23 mouse cellular contexts compared by ENCODE assay signal in genomic region chr5:120030904-120031303, GRCm38 (mm10).
DNase-seq lines count a peak whose midpoint lies in the region; ATAC-seq and TF ChIP-seq lines count a peak whose summit lies in the region.
"Had no signal": no experiment of that assay in that cellular context is flagged by ENCODE, and none has a peak within 500 bp of the region (broad histone marks: within the 10 kb centered on the region; RNA-seq: fewer than 3 reads in every experiment).

No protein-coding gene starts in this region.

- no peak for TF ChIP-seq POLR2A in limb, embryonic 14.5 days (IDR thresholded peaks at IDR 0.05; ENCODE audit: borderline replicate concordance, extremely low read depth, insufficient read depth, insufficient read length)

- H3K9ac ChIP-seq in embryonic facial prominence, embryonic 14.5 days (ENCODE audit: low read depth, low read length): no peak overlapping the region
- H3K9ac ChIP-seq in limb, embryonic 14.5 days (ENCODE audit: low read depth, low read length, severe bottlenecking): no peak overlapping the region
- H3K9ac ChIP-seq in forebrain, embryonic 15.5 days (replicated peaks): no peak overlapping the region
- H3K9ac ChIP-seq: heart, embryonic 15.5 days; hindbrain, embryonic 13.5 days had no signal

- no peak overlapping the region for H3K4me3 ChIP-seq in embryonic facial prominence, embryonic 10.5 days
- H3K4me3 ChIP-seq in embryonic facial prominence, embryonic 14.5 days (ENCODE audit: low read depth, low read length): no peak overlapping the region
- no peak overlapping the region for H3K4me3 ChIP-seq in limb, embryonic 14.5 days (replicated peaks; ENCODE audit: low read length)
- H3K4me3 ChIP-seq in forebrain, embryonic 15.5 days: no peak overlapping the region
- H3K4me3 ChIP-seq: gastrocnemius, adult 2 months; heart, embryonic 15.5 days; hindbrain, embryonic 13.5 days had no signal

- no peaks in the 10 kb centered on the region for H3K9me3 ChIP-seq in embryonic facial prominence, embryonic 10.5 days
- H3K9me3 ChIP-seq in embryonic facial prominence, embryonic 14.5 days (ENCODE audit: control insufficient read depth, low read length): no peaks in the 10 kb centered on the region
- no peaks in the 10 kb centered on the region for H3K9me3 ChIP-seq in limb, embryonic 14.5 days (ENCODE audit: control insufficient read depth, low read length)
- H3K9me3 ChIP-seq in forebrain, embryonic 15.5 days: no peaks in the 10 kb centered on the region
- H3K9me3 ChIP-seq: heart, embryonic 15.5 days; hindbrain, embryonic 13.5 days had no signal

- H3K27ac ChIP-seq in embryonic facial prominence, embryonic 10.5 days (replicated peaks): no peak overlapping the region
- 0 out of 2 replicates have a peak overlapping the region, but pooled peaks have one; percentile 4 for H3K27ac ChIP-seq in embryonic facial prominence, embryonic 14.5 days (replicated peaks; ENCODE audit: low read depth, low read length)
- H3K27ac ChIP-seq in limb, embryonic 14.5 days (replicated peaks; ENCODE audit: low read depth, low read length): no peak overlapping the region
- H3K27ac ChIP-seq in forebrain, embryonic 15.5 days (replicated peaks): no peak overlapping the region
- H3K27ac ChIP-seq: gastrocnemius, adult 2 months; heart, embryonic 15.5 days; hindbrain, embryonic 13.5 days; hindbrain, postnatal 0 days had no signal

- 0 out of 2 replicates have a peak overlapping the region, but pooled peaks have one; percentile 11 for H3K4me2 ChIP-seq in embryonic facial prominence, embryonic 14.5 days (ENCODE audit: low read depth, low read length)
- H3K4me2 ChIP-seq in limb, embryonic 14.5 days (replicated peaks; ENCODE audit: low read depth, low read length, severe bottlenecking): 0 out of 2 replicates have a peak overlapping the region, but pooled peaks have one; percentile 3
- H3K4me2 ChIP-seq in forebrain, embryonic 15.5 days (replicated peaks): no peak overlapping the region
- H3K4me2 ChIP-seq: heart, embryonic 11.5 days; heart, embryonic 15.5 days; hindbrain, embryonic 13.5 days had no signal

- peaks cover 15% of the 10 kb centered on the region for H3K4me1 ChIP-seq in embryonic facial prominence, embryonic 10.5 days
- H3K4me1 ChIP-seq in embryonic facial prominence, embryonic 14.5 days (ENCODE audit: control insufficient read depth, insufficient read depth, low read length): no peaks in the 10 kb centered on the region
- 0 out of 2 replicates have a peak, but pooled peaks cover 6% of the 10 kb centered on the region for H3K4me1 ChIP-seq in limb, embryonic 14.5 days (ENCODE audit: control insufficient read depth, insufficient read depth, low read length)
- H3K4me1 ChIP-seq in forebrain, embryonic 15.5 days: no peaks in the 10 kb centered on the region
- H3K4me1 ChIP-seq: heart, embryonic 15.5 days; hindbrain, embryonic 13.5 days had no signal

- 70% methylated on average over 15 of the region's 15 CpGs for WGBS in embryonic facial prominence, embryonic 10.5 days
- WGBS in embryonic facial prominence, embryonic 14.5 days: 36% methylated on average over 15 of the region's 15 CpGs
- 42% methylated on average over 15 of the region's 15 CpGs for WGBS in limb, embryonic 14.5 days
- WGBS in forebrain, embryonic 15.5 days: 91% methylated on average over 15 of the region's 15 CpGs

- no peak for ATAC-seq in embryonic facial prominence, embryonic 14.5 days (ENCODE audit: low read depth)
- ATAC-seq in limb, embryonic 14.5 days (ENCODE audit: low FRiP score, low read depth): peak; percentile 63; the same call in 1 of the 2 replicates
- no peak for ATAC-seq in forebrain, embryonic 15.5 days (replicated peaks)
- ATAC-seq: CD4-positive, CD25-positive, alpha-beta regulatory T cell, adult 4 months; forebrain, embryonic 16.5 days; hindbrain, postnatal 0 days had no signal

- H3K36me3 ChIP-seq in embryonic facial prominence, embryonic 10.5 days (replicated peaks): no peaks in the 10 kb centered on the region
- no peaks in the 10 kb centered on the region for H3K36me3 ChIP-seq in embryonic facial prominence, embryonic 14.5 days (ENCODE audit: control insufficient read depth, insufficient read depth, low read length)
- H3K36me3 ChIP-seq in limb, embryonic 14.5 days (ENCODE audit: control insufficient read depth, insufficient read depth, low read length): no peaks in the 10 kb centered on the region
- H3K36me3 ChIP-seq in forebrain, embryonic 15.5 days: no peaks in the 10 kb centered on the region
- H3K36me3 ChIP-seq: G1E; heart, embryonic 15.5 days; hindbrain, embryonic 13.5 days had no signal

- peak; percentile 36 for DNase-seq in embryo, embryonic 10 days (ENCODE audit: low spot score)
- no peak for DNase-seq in embryo, embryonic 9.5 days (ENCODE audit: extremely low spot score)
- DNase-seq in embryonic facial prominence, embryonic 10.5 days (ENCODE audit: low spot score): peak; percentile 32
- DNase-seq in embryonic facial prominence, embryonic 14.5 days (ENCODE audit: low spot score): peak; percentile 74
- DNase-seq in limb, embryonic 14.5 days (ENCODE audit: low spot score): peak; percentile 60
- DNase-seq in gastrocnemius, postnatal 25 days: no peak
- DNase-seq: adrenal gland, adult 8-10 months; adrenal gland, postnatal 36 days; B cell, adult 2 months; cerebellum, adult 2 months; cerebellum, postnatal 10 days; gastrocnemius, adult 2 months; gastrocnemius, postnatal 36 days; heart, adult 18-20 months; heart, postnatal 14 days had no signal

- peaks cover 24% of the 10 kb centered on the region for H3K27me3 ChIP-seq in embryonic facial prominence, embryonic 10.5 days (replicated peaks; ENCODE audit: low read depth, poor library complexity, severe bottlenecking)
- no peaks in the 10 kb centered on the region for H3K27me3 ChIP-seq in embryonic facial prominence, embryonic 14.5 days (replicated peaks; ENCODE audit: control insufficient read depth, insufficient read depth, low read length)
- no peaks in the 10 kb centered on the region for H3K27me3 ChIP-seq in limb, embryonic 14.5 days (ENCODE audit: control insufficient read depth, insufficient read depth, low read length)
- H3K27me3 ChIP-seq in forebrain, embryonic 15.5 days: no peaks in the 10 kb centered on the region
- H3K27me3 ChIP-seq: hindbrain, embryonic 13.5 days had no signal

Comparison
In these comparisons a context has a peak if more than half of its experiments do, and no peak if none do; other contexts are left out.
1. DNase-seq: peak in embryo, embryonic 10 days (single experiment), embryonic facial prominence, embryonic 10.5 days (single experiment), embryonic facial prominence, embryonic 14.5 days (single experiment) and limb, embryonic 14.5 days (single experiment); none in embryo, embryonic 9.5 days (single experiment) and gastrocnemius, postnatal 25 days (single experiment).